Mouse (Mus musculus) brain, adult 2 months (tissue): ENCODE measurements at regions not wholly inside any gene's neighbourhood (a gene's known extent, or its start where the extent isn't known, plus 50 kb on each side); places are given as distances from the start of the nearest gene placed in this dataset.

Experiments
- DNase-seq: peaks from one replicate; pipeline ENCODE4 v3.0.0; 2011; ENCODE audit warnings: low read depth, low spot score

- DNase-seq: no peak
Observed at GRCm38 (mm10) chr9:13974870-13975269, 147.4 kb downstream of the Fam76b start.

- DNase-seq: no peak
Observed at GRCm38 (mm10) chr9:13978842-13979241, 151.3 kb downstream of the Fam76b start.

- DNase-seq: no peak
Observed at GRCm38 (mm10) chr9:13987486-13987885, 160.0 kb downstream of the Fam76b start.

DNA sequence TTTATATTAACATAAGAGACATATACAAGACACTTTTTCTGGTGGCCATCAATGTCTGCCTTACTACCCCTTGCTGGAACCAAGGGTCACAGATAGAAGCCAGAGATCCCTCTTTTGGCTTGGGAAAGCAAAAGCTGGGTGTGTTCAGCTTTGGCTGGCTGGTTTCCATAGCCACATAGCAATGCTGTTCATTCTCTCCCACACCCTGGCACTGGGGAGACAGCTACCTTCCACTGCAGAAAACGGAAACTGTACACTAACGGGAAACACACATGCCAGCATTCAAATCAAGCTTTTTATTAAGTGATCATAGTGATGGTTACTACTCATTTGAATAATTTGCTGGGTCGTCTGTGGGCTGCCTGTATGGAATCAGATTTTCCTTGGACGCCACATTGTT is 161.4 kb downstream of the Fam76b start:
- peak; percentile 45 for DNase-seq

DNA sequence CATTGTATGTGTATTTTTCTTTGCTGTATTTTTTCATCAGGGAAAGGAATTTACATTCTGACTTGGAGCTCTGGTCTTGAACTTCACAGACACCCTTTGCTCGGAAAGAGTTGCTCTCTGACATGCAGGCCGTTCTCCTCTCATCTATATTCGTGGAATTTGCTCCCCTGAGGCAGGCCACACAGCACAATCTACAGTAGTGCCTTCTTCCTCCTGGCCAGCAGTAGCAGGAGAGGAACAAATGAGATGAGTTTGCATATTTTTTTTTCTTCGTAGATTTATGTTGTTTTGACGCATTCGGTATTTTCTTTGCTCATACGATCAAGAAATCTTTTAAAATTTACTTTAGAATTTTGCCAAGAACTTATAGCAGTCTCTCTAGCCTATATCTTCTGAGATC is 163.4 kb downstream of the Fam76b start:
- DNase-seq: no peak

- no peak for DNase-seq
Observed at GRCm38 (mm10) chr9:13992728-13993127, 165.2 kb downstream of the Fam76b start.

GRCm38 (mm10) chr9:13999358-13999757 is 171.8 kb downstream of the Fam76b start:
- DNase-seq: peak; percentile 40

DNA sequence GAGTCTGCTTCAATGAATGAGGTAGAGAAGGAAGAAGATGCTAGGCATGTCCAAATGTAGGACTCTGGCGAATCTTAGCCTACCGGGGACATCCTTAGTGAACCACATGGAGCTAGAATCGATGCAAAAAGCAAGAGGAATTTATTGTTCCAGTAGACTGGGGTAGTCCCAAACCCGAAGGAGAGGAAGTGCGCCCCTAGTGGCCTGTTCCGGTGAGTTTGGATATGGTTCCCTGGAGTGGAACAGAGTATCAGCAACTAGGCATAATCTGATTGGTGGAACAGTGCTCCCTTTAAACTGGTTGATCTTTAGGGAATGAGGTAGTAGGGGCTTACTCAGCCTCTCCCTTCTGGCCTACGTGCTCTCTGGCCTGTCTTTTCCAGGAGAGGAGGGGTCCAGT is 174.0 kb downstream of the Fam76b start:
- DNase-seq: peak; percentile 15

DNA sequence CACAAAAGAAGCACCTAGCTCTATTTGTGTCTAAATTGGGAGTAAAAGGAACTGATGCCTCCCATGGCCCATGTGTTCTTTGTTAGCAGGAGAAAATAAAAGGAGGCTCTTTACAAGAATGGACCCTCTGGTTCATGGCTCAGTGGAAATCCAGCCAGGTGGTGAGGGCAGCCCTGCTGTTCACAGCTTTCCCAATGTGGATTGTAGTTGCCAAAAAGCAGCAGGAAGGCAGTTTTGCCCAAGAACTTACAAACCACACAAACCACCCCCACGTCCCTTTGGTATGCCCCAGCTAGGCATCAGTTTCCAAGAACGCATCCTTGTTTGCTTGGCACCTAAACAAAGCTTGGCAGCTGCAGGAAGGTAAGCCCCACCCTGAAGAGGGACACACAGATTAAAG is 174.7 kb downstream of the Fam76b start:
- DNase-seq: peak; percentile 35

- peak; percentile 27 for DNase-seq
Observed at GRCm38 (mm10) chr9:14003163-14003562, 175.6 kb downstream of the Fam76b start.

GRCm38 (mm10) chr9:14006233-14006984 is 178.9 kb downstream of the Fam76b start:
- DNase-seq: no peak

DNA sequence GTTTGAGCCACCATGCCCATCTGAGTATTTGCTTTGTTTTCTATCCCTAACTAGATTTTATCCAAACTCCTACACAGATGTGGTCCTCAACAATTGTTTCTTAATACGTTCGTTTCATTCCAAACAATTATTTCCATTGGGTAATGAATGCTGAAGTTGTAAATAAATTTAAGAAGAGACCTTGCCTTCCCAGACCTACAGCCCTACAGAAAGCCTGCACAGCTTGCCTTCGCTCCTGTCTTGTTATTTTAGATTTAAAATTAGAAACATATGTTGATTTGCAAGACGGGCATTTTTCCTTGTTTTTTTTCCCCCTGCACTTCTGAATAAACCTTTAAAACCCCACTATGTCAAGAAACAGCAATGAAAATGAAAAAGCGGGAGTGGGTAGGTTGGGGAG is 181.9 kb downstream of the Fam76b start:
- DNase-seq: no peak

DNA sequence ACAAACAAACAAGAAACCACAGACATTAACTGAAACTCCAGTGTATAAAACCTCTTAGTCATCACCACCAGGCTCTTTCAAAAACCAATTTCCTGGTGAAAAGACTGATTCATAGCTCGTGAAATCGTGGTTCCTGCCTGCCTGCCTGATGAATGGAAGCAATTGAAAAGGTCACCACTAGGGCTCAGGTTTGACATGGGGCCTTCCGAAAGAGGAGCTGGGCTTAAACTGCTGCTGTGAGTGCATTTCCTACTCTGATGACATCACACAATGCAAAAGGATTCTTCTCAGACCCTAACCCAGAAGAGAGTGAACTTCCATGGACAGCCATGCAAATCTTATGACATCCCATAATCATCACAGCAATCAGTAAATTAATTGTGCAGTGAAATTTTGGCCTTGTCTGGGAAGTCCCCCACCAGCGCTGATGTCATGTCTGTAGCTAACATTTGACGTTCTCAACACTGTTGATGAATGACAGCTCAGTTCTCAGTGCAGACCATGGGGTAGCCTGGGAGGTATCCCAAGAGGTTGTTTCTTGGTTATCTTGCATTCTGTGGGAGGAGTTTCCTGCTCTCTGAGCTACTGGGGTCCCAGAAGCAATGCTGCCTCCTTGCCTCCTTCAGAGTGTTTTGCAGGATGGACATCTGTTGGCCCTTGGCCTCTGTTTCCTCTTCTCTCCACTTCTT is 182.9 kb downstream of the Fam76b start:
- DNase-seq: peak; percentile 28

- no peak for DNase-seq
Observed at GRCm38 (mm10) chr9:14024216-14024615, 196.7 kb downstream of the Fam76b start.

DNA sequence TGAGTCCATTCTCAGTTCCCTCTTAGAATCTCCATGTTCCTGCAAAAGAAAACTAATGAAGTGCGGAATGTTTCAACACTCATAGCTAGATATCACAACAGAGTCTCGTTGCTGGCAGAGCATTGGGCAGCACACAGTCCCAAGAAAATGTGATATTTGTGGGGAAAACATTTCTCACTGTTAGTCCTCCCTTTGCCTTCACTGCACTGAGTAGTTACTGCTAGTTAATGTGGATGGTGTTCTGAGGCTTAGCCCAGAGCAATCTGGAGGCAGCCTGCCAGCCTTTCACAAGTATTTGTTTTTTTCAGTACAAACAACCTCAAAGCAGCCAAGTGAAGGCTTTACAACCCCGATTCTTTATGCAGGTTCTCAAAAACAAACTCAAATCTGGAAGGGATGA is 197.2 kb downstream of the Fam76b start:
- DNase-seq: no peak

GRCm38 (mm10) chr9:14028056-14028455 is 200.5 kb downstream of the Fam76b start:
- DNase-seq: no peak

- DNase-seq: no peak
Observed at GRCm38 (mm10) chr9:14031358-14032047, 204.0 kb downstream of the Fam76b start.

DNA sequence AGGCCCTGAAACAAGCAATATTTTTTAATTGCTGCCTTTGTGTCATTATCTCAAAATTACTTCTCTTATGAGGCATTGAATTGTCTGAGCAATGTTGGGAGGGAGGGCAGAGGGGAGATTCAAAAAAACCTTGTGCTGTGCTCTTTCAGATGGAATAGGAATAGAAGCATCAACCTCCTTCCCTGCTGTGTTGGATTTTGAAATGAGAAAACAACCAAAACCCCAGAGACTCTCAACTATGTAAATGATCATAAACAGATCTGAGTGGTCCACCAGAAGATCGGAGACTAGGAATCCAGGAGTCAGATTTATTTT is 204.5 kb downstream of the Fam76b start:
- no peak for DNase-seq

DNA sequence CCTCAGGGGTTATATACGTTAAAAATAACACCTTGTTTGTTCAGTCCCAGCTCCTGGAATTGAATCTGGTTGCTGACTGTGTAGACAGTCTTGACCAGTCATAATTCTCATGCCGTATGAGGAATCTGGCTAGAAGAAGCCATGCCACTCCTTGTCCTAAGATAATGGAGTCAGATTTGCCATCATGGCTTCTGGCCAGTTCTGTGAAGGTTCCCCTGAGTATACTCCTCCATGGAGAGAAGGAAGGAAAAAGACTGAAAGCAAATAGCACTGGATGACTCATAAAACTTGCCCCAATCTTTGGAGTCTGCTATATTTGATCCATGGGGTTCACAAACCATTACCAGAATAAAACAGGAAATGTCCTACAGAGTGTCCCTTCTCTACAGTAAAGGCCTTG is 208.0 kb downstream of the Fam76b start:
- DNase-seq: no peak

- no peak for DNase-seq
Observed at GRCm38 (mm10) chr9:14041900-14042435, 214.5 kb downstream of the Fam76b start.

DNA sequence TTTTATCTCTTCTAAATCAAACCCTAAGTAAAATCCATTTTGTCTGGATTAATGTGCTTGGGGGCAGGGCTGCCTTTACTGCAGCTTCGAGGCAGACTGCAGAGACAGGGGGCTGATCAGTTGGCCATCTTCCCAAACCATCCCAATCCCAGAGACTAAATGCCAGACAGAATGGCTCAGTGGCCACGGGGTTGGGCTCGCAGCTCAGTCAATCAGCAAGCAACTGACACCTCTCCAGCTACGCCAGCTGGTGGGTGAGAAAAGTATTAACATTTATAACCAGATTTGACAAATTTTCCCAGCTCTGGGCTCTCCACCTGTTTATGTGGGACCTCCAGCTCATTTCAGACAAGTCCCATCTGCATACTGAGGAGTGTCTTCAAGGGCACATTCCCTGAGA is 220.7 kb downstream of the Fam76b start:
- DNase-seq: no peak

DNA sequence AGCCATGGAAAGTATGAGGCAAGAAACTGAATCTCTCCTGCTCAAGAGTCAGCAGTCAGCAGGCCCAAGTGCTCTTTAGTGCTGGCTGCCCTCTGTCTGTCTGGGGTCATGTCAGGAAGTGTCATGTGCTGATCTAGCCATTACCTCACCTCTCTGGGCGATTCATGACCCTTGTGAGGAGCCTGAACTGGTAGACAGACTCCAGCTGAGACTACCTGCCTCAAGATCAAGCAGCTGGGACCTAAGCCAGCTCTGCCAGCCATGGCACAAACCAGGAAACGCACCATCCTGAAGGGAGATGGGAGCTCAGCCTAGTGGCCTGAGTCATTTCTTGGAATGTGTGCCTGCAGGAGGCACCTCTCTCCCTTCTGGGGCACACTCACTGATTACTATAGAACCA is 221.2 kb upstream of the Sesn3 start:
- DNase-seq: no peak
